Mouse (Mus musculus) neural tube, embryonic 13.5 days (tissue): Measurements from ENCODE around the gene St8sia1. TPM values are rescaled to one million over a fixed set of nuclear protein-coding genes. Genes with fewer than 3 reads are reported as not detected.

Experiments used
- ATAC-seq: fragments of 200-750 bp; cut with Nextera tagmentation; 2 replicates; pipeline ENCODE4 v1.8.0; 2017; ENCODE audit warnings: low read depth, mild to moderate bottlenecking, moderate TSS enrichment, moderate library complexity
- H3K27ac ChIP-seq: fragments of 300-500 bp; sonication (generic); replicated peaks from 2 replicates; pipeline ENCODE4 v1.5.1; 2015; ENCODE audit warnings: moderate library complexity, mild to moderate bottlenecking, inconsistent platforms
- H3K27me3 ChIP-seq: fragments of 300-500 bp; sonication (generic); 2 replicates; pipeline ENCODE4 v1.6.1; 2015; ENCODE audit warnings: mild to moderate bottlenecking, inconsistent platforms
- H3K36me3 ChIP-seq: fragments of 300-500 bp; sonication (generic); 2 replicates; pipeline ENCODE4 v1.6.1; 2015; ENCODE audit warnings: mild to moderate bottlenecking, inconsistent platforms
- H3K4me1 ChIP-seq: fragments of 300-500 bp; sonication (generic); replicated peaks from 2 replicates; pipeline ENCODE4 v1.6.1; 2015; ENCODE audit warnings: inconsistent platforms
- H3K4me2 ChIP-seq: fragments of 300-500 bp; sonication (generic); 2 replicates; pipeline ENCODE4 v1.6.1; 2015; ENCODE audit warnings: inconsistent platforms, mild to moderate bottlenecking, moderate library complexity
- H3K4me3 ChIP-seq: fragments of 300-500 bp; sonication (generic); 2 replicates; pipeline ENCODE4 v1.5.1; 2015; ENCODE audit warnings: mild to moderate bottlenecking, inconsistent platforms
- H3K9ac ChIP-seq: fragments of 300-500 bp; sonication (generic); 2 replicates; pipeline ENCODE4 v1.6.1; 2015; ENCODE audit warnings: moderate library complexity, mild to moderate bottlenecking, inconsistent platforms
- H3K9me3 ChIP-seq: fragments of 300-500 bp; sonication (generic); 2 replicates; pipeline ENCODE4 v1.6.1; 2016; ENCODE audit warnings: inconsistent platforms
- WGBS: fragments of 180-500 bp; shearing (Covaris S2); methylation state at CpG from one replicate; pipeline ENCODE4 v1.1.7; 2015; 5-methylcytosine and 5-hydroxymethylcytosine counted together
- polyA plus RNA-seq: library from polyadenylated mRNA; unstranded; fragments of >200 nt; fragmentation: Nextera tagmentation; extraction: Ambion mirVana; gene quantifications from 2 replicates; pipeline ENCODE4 v1.2.1, GENCODE M21; 2015

St8sia1 gene
- polyA plus RNA-seq, 1 experiment from 2014 or later: 10.0 TPM

DNA sequence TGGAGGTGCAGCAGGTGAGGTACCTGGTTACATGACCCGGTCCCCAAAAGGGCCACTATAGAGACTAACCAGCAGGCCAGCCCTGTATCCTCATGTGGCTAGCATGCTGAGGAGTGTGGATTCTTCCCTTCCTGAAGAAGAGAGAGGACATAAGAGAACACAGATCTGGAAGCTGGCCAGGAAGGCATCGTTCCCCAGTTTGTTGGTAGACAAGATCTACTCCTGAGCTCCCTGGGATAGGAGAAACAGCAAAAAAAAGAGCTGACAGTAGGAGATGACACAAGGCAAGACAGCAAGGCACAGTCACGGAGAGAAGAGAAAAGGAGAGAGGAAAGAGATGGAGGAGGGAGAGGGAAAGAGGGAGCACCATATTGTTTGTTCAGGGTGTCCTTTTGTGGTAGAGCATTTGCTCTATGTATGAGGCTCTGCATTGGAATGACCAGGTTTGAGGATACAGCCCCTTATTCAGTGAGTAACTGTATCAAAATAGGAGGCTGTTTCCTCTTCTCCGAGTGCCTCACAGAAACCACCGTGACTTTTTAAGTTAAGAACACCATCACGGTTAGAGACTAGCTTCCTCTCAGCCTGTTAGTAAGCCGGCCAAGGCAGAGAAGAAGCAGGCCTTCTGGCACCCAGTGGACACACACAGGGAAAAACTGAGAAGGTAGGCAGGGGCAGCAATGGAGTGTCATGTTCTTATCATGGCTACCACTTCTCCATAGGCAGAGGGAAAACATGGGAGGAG, 12.5 kb downstream of the St8sia1 start:
- WGBS: 92% methylated on average over 7 of the region's 7 CpGs
- no peak for ATAC-seq

DNA sequence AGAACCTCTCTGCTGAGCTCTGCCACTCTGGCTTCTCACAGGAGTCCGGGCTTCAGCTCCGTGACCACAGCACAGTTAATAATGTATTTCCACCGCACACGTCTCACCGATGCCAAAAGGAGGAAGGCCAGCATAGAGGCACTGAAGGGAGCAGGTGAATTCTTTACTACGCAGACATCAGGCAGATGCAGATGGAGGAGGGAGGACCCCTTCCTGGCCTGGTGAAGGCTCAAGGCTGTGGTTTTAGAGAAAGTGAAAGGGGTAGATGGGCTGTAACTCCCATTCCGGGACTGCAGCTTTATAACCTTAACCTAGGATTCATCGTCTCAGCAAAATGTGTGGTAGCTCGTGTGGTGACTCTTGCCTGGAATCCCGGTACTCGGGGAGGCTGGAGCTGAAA, 13.9 kb downstream of the St8sia1 start:
- H3K27me3 ChIP-seq: no peaks in the 10 kb centered on the region
- H3K9ac ChIP-seq: no peak overlapping the region
- H3K4me2 ChIP-seq: no peak overlapping the region
- WGBS: 73% methylated on average over 11 of the region's 11 CpGs
- H3K4me1 ChIP-seq: peaks cover 27% of the 10 kb centered on the region
- H3K27ac ChIP-seq: peak overlapping the region; percentile 42
- H3K4me3 ChIP-seq: no peak overlapping the region
- ATAC-seq: no peak
- peaks cover 6% of the 10 kb centered on the region for H3K36me3 ChIP-seq
- no peaks in the 10 kb centered on the region for H3K9me3 ChIP-seq

More for the DNA sequence above, 12.5 kb downstream of the St8sia1 start:
- peaks cover 18% of the 10 kb centered on the region for H3K4me1 ChIP-seq
- H3K9me3 ChIP-seq: no peaks in the 10 kb centered on the region
- H3K27me3 ChIP-seq: no peaks in the 10 kb centered on the region
- no peak overlapping the region for H3K4me2 ChIP-seq
- peaks cover 4% of the 10 kb centered on the region; the same call in 1 of the 2 replicates for H3K36me3 ChIP-seq
- H3K4me3 ChIP-seq: no peak overlapping the region
- H3K27ac ChIP-seq: no peak overlapping the region
- H3K9ac ChIP-seq: no peak overlapping the region

DNA sequence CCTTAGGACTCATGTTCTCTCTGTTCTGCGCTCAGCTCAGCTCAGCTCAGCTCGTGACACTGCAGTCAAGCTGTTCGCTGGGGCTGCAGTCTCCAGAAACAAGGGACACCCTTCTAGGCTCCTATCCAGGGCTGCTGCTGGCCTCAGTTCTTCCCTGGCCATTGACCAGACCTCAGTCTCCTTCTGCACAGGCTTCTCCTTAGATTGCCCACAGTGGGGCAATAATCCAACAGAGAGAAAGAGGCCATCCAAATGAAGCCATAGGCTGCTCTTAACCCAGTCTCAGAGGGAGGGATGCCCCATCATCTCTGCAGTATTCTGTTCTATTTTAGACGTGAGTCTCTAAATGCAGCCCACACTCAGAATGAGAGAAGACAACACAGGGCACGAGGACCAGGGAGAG, 15.3 kb downstream of the St8sia1 start:
- no peak overlapping the region; the same call in 1 of the 2 replicates for H3K27ac ChIP-seq
- H3K9ac ChIP-seq: peak overlapping the region; percentile 6; the same call in 1 of the 2 replicates

DNA sequence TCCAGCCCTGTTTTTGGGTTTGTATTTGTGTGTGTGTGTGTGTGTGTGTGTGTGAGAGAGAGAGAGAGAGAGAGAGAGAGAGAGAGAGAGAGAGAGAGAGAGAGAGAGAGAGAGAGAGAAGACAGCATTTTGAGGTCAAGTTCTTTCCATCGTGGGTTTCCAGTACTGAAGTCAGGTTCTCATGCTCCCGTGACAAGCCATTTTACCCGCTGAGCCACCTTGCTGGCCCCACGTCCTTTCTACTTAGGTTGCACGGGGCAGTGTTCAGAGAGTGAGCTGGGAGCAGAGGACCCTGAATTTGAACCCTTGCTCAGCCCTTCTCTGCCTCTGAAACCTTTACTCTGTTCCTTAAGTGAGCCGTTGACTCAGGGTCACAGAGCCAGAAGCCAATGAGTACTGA, 17.2 kb downstream of the St8sia1 start:
- no peak overlapping the region for H3K9ac ChIP-seq
- WGBS: 85% methylated on average over 6 of the region's 6 CpGs

More for the DNA sequence above, 15.3 kb downstream of the St8sia1 start:
- Histone ChIP-seq H3K4me3 (no peak overlapping the region), H3K4me2 (no peak overlapping the region), H3K9me3 (no peaks in the 10 kb centered on the region), H3K27me3 (no peaks in the 10 kb centered on the region), H3K36me3 (peaks cover 18% of the 10 kb centered on the region), H3K4me1 (peaks cover 27% of the 10 kb centered on the region)
- 70% methylated on average over 5 of the region's 5 CpGs for WGBS
- ATAC-seq: no peak

DNA sequence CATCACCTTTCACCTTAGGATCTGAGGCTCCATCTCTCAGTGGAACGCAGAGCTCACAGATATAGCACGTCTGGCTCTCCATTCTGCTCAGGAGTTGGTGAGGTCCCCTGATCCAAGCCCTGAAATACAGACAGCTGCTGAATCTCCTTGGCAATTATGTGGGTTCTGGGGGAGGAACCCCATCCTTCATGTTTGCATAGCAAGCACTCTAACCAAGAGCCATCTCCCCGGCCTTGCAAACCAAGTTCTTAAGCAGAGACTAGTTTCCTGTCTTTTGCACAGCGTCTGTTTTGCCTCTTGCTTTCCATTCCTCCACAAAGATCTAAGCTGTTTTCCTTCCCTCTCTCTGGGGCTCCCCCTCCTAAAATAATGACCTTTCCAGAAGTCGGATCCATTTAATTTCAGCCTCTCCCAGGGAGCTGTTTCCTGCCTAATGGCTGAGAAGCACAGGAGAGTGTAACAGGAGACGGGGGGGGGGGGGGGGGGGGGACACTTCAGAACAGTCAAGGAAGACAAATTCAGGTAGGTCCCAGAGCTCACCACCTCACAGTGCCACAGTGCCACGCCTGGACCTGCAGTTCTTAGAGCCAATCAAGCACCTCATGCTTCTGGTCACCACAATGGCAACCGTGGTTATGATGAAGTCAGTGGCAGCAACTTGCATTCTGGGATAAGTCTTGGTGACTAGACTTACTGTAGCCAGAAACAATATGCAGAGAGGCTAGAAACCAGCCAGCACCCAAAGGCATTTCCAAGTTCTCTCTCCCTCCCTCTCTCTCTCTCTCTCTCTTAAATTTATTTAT, 18.0 kb downstream of the St8sia1 start:
- Histone ChIP-seq H3K9ac (no peak overlapping the region), H3K27ac (no peak overlapping the region), H3K36me3 (peaks cover 18% of the 10 kb centered on the region), H3K4me3 (no peak overlapping the region), H3K9me3 (no peaks in the 10 kb centered on the region), H3K4me1 (peaks cover 44% of the 10 kb centered on the region), H3K27me3 (no peaks in the 10 kb centered on the region), H3K4me2 (no peak overlapping the region)
- ATAC-seq: no peak
- 72% methylated on average over 7 of the region's 8 CpGs for WGBS

More for the DNA sequence above, 17.2 kb downstream of the St8sia1 start:
- no peaks in the 10 kb centered on the region for H3K9me3 ChIP-seq
- H3K4me3 ChIP-seq: no peak overlapping the region
- ATAC-seq: no peak
- H3K27ac ChIP-seq: no peak overlapping the region
- H3K4me2 ChIP-seq: no peak overlapping the region
- peaks cover 37% of the 10 kb centered on the region for H3K4me1 ChIP-seq
- peaks cover 18% of the 10 kb centered on the region for H3K36me3 ChIP-seq
- H3K27me3 ChIP-seq: no peaks in the 10 kb centered on the region

DNA sequence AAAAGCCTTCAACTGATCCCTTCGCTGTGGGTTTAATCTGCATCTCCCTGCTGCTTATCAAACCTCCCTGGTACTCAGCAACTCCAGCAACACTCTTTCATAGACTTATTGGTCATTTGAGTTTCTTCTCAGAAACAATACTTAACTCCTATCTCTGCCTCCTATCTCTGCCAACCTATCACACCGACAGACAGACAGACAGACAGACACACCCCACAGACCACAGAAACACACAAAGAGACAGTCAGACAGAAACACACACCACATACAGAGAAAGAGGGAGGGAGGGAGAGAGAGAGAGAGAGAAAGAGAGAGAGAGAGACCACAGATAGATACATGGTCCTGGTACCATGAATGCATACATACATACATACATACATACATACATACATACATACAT, 18.8 kb downstream of the St8sia1 start:
- 92% methylated on average over 2 of the region's 2 CpGs for WGBS
- ATAC-seq: no peak

DNA sequence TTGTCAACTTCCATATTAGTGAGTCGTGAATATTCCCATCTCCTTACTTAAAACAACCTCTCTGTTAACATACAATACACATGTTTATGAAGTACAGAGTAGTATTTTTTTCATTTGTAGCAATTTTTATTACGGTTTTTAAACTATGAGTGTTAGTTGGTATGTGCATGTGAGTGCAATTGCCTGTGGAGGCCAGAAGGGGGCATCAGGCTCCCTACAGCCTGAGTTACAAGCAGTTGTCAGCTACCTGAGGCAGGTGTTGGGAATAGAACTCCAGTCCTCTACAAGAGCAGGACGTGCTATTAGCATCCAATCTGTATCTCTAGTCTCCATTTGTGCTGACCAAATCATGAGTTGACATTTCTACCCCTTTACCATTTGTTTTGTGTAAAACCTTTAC, 19.8 kb downstream of the St8sia1 start:
- ATAC-seq: no peak
- H3K4me1 ChIP-seq: peaks cover 45% of the 10 kb centered on the region
- no peak overlapping the region for H3K9ac ChIP-seq
- no peak overlapping the region for H3K4me2 ChIP-seq
- 97% methylated on average over 3 of the region's 3 CpGs for WGBS
- no peak overlapping the region for H3K4me3 ChIP-seq
- no peak overlapping the region for H3K27ac ChIP-seq
- peaks cover 18% of the 10 kb centered on the region for H3K36me3 ChIP-seq
- no peaks in the 10 kb centered on the region for H3K27me3 ChIP-seq
- H3K9me3 ChIP-seq: no peaks in the 10 kb centered on the region

More for the DNA sequence above, 18.8 kb downstream of the St8sia1 start:
- no peak overlapping the region for H3K9ac ChIP-seq
- H3K27me3 ChIP-seq: no peaks in the 10 kb centered on the region
- no peaks in the 10 kb centered on the region for H3K9me3 ChIP-seq
- H3K36me3 ChIP-seq: peaks cover 18% of the 10 kb centered on the region
- peaks cover 49% of the 10 kb centered on the region for H3K4me1 ChIP-seq
- H3K4me2 ChIP-seq: no peak overlapping the region
- H3K27ac ChIP-seq: no peak overlapping the region
- no peak overlapping the region for H3K4me3 ChIP-seq

DNA sequence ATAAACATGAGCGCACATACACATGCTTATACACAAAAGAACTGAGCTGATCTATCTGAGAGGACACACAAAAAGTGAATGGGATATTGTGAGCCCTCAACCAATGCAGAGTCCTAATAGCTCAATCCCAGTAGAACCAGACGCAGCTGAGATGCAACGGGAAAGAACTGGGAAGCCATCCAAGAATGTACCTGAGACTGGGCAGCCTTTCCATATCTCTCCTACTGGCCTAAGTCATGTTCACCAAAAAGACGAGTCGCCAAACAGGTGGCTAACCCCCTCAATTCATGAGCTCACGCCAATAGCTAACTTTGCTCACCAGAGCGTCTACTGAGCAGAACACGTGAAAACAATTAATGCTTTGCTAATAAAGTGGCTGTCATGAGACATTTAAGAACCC, 20.8 kb downstream of the St8sia1 start:
- Histone ChIP-seq H3K27me3 (no peaks in the 10 kb centered on the region), H3K27ac (no peak overlapping the region), H3K4me3 (no peak overlapping the region), H3K9ac (no peak overlapping the region), H3K4me1 (peaks cover 47% of the 10 kb centered on the region), H3K4me2 (no peak overlapping the region), H3K9me3 (no peaks in the 10 kb centered on the region), H3K36me3 (peaks cover 18% of the 10 kb centered on the region)
- 92% methylated on average over 8 of the region's 8 CpGs for WGBS
- no peak for ATAC-seq

DNA sequence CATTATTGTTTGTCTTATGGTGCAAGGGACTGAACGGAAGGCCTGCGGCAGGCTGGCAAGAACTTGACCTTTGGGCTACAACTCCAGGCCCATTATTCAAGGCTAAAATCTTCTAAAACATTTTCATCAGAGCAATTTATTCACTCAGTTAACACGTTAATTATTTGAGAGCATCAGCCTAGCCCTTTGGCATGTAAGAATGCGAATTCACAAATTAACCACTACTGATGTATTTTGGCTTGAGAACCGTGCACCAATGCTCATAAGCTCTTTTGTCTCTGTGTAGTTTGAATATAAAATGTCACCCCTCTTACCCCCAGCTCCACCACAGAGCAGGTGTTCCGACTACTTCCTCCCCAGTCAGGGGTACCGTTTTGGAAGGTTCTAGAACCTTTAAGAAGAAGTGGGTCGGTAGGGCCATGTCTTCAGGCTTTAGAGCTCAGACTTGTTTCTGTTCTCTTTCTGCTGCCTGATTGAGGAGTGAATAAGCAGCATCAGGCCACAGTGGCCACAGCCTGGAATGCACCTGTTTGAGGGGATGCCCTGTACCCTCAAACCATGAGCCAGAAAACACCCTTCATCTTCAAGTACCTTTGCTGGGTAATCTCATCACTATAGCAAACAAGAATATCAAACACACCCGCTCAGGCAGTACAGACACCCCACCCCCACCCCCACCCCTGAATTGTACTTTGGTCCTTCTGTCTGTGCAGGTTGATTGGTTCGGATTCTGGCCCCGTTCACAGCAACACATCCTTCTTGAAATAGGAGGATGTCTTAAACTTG, 22.5 kb downstream of the St8sia1 start:
- no peak overlapping the region for H3K4me3 ChIP-seq
- H3K27me3 ChIP-seq: no peaks in the 10 kb centered on the region
- peaks cover 55% of the 10 kb centered on the region for H3K4me1 ChIP-seq
- ATAC-seq: no peak
- H3K27ac ChIP-seq: peak overlapping the region; percentile 54
- 83% methylated on average over 11 of the region's 11 CpGs for WGBS
- H3K9me3 ChIP-seq: no peaks in the 10 kb centered on the region
- H3K36me3 ChIP-seq: peaks cover 18% of the 10 kb centered on the region
- no peak overlapping the region for H3K9ac ChIP-seq
- no peak overlapping the region for H3K4me2 ChIP-seq

DNA sequence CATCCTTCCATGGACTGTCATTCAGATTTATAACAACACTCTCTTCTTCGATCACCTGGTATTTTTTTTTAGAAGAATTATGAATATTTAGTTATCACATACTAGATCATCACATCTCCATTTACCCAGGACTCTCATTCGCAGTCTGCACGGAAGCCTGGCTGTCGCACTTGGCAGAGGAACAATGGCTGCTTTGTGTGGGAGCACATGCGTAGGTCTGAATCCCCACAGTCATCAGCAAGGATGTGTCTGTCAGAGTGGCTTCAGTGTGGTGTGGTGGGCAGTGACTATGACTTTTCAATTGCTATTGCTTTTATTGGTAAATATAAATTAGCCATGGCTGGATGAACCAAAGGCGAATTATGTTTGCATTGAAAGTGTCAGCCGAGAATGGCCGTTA, 23.2 kb downstream of the St8sia1 start:
- Histone ChIP-seq H3K27me3 (no peaks in the 10 kb centered on the region), H3K9ac (no peak overlapping the region), H3K4me2 (no peak overlapping the region), H3K27ac (peak overlapping the region; percentile 54), H3K9me3 (no peaks in the 10 kb centered on the region), H3K4me3 (no peak overlapping the region), H3K36me3 (peaks cover 18% of the 10 kb centered on the region), H3K4me1 (peaks cover 49% of the 10 kb centered on the region)
- ATAC-seq: peak; percentile 47; the same call in 1 of the 2 replicates
- WGBS: 55% methylated on average over 8 of the region's 8 CpGs

DNA sequence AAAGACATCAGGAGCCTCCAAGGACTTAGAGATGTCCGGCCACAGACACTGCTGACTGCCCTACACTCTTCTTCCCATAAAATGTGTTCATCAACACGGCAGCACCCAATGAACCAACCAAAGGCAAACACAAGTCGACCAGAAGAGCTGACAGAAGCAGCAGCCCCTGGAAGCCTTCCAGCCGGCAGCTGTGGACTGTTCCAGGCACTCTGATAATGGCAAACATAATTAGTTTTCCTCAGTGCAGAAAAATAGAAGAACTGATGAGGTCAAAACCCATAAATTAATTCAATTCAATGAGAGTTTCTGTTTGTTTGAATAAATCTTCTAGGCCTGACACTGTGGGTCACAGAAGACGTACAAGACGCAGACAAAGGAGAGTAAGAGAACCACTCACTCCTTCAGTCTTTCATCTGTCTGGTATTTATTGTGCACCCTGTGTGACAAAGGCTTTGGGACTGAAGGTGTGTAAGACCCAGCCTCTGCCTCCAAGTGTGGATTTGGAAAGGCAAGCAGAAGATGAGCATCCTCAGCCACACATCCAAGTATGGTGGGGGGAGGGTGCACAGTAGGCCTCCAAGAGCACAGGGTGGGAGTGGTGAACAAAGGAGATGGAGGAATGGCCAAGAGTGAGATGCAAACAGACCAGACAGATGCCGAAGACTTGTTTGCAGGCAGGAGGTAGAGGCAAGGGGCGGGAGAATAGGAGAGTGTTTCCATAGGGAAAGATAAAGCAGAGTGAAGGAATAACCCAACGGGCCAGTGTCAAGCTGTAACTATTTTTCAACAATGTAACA, 25.5 kb downstream of the St8sia1 start:
- Histone ChIP-seq H3K4me1 (peaks cover 46% of the 10 kb centered on the region), H3K4me3 (no peak overlapping the region), H3K9ac (no peak overlapping the region), H3K36me3 (no peaks in the 10 kb centered on the region), H3K4me2 (no peak overlapping the region), H3K9me3 (no peaks in the 10 kb centered on the region), H3K27me3 (no peaks in the 10 kb centered on the region), H3K27ac (peak overlapping the region; percentile 57)
- WGBS: 29% methylated on average over 9 of the region's 9 CpGs
- no peak for ATAC-seq
